Mouse (Mus musculus) left cerebral cortex, adult 8-10 months (tissue): Measurements from ENCODE around the gene Ethe1. TPM values are rescaled to one million over a fixed set of nuclear protein-coding genes. Genes with fewer than 3 reads are reported as not detected.

ENCODE experiments used
- DNase-seq, 2 experiments: peaks; one replicate each; pipeline ENCODE4 v3.0.0; 2022; ENCODE audit warnings: low spot score in 2 of 2
- total RNA-seq, 4 experiments: library from RNA; stranded (reverse); gene quantifications; 2 replicates each; pipeline ENCODE4 v1.2.4; 2022

Gene Ethe1
- total RNA-seq, result 10 to 100 TPM; 13.3 to 16.0 (median 15.1) TPM

GRCm38 (mm10) chr7:24587330-24588105, at the start of gene Ethe1, which contains the start of gene Zfp575:
Gene Ethe1, plus strand, starts transcription at chr7:24587543.
Gene Zfp575, minus strand, starts transcription at chr7:24587641.
- DNase-seq, result peak; percentile 70 to 79

DNA sequence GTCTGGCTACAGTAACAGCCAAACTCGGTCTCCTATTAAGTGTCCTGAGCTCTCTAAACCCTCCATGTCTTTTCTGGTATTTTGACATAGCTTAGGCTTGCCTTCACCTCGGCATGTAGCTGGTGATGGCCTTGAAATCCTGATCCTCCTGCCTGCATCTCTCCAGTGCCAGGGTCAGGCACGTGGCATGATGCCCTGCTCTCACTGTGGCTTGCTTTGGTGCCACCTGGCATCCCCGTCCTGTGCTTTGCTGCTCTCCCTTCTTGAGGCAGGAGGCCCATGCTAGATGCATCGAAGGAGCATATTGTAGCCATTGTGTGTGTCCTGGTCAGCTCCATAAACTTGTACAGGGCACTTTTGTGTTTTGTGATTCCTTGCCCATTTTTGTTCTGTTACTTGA, 49.8 kb upstream of the Ethe1 start:
- no peak for DNase-seq

DNA sequence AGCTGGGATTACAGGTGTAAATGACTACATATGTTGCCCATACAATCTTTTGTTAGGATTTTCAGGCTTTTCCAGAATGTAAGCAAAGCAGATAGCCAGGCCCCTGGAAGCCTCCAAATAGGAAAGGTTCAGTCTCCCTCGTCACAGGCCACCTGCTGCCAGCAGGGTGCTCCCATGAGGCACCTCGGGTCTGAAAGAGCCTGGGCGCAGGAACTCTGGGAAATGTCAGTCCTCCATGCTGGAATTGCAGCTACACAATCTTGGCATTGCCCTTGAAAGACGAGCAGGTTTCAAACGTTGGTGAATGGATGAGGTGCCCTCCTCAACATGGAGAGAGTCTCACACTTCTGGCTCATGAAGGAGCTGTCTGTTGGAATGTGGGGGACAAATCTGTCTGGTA, 49.2 kb upstream of the Ethe1 start:
- no peak for DNase-seq

GRCm38 (mm10) chr7:24538701-24539100, 48.6 kb upstream of the Ethe1 start:
- no peak for DNase-seq

- DNase-seq, result no peak
These were observed 47.7 kb upstream of the Ethe1 start for GRCm38 (mm10) chr7:24539686-24540085.

GRCm38 (mm10) chr7:24544506-24544905, 42.8 kb upstream of the Ethe1 start:
- no peak for DNase-seq

DNA sequence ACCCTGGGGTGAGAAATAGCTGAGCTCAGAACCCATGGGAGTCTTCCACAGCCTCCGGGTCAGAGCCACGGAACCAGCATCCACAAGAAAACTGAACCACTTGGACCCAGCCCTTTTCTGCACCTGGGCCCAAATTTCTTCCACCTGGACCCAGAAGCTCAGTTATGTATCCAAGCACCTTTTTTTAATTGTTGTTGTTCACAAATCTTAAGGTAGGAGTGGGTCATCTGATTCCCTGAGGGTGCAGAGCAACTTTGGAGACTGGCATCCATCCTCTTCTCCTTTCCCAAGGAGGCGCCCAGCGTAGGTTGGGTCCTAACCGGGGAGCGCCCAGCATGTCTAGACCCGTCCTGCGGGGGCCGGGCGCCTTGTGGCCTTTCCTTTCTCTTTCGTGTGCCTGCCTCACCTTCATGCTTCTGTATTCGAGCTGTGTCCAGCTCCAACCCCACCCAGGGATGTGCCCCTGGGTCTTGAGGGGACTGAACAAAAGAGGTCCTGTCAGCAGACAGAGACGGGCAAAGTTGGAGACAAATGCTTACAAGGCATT, 41.2 kb upstream of the Ethe1 start, which contains the start of the genes Pinlyp and Xrcc1:
Gene Pinlyp (minus strand): TSS at position 51 of the 547 bp plus-strand sequence.
Gene Xrcc1 (plus strand): TSS at position 222 of the 547 bp plus-strand sequence.
- no peak for DNase-seq

DNA sequence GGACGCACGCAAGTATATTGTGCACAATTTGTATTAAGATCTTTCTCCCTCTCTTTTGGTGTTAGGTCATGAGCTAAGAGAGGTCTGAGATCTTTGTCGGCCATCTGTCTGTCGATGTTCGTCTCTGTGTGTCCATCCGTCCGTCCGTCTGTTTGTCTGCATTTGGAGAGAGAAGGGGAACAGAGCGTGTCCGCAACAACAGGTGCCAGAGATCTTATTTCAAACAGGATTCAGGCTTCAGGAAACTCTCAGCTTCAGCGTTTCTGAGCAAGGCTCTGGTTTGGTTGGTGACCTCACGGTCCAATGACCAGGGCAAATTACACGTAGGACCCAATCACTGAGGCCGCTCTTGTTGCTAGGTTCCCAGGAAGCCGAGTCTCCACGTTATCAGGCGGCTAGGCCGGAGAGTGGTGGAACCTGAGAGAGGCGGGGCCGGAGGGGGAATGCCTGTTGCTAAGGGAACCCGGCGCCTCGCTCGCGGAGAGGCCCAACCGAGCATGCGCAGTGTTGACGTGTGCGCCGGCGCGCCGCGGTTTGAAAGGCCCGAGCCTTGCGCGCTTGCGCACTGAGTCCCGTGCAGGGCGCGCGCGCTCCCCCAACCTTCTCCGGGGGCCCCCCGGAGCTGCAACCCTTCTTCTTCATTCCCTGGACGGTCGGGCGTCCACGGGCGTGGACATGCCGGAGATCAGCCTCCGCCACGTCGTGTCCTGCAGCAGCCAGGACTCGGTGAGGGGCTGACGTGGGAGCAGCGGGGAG, 40.5 kb upstream of the Ethe1 start:
- DNase-seq, result peak; percentile 87 to 99

GRCm38 (mm10) chr7:24547534-24548036, 39.8 kb upstream of the Ethe1 start:
- no peak for DNase-seq

DNA sequence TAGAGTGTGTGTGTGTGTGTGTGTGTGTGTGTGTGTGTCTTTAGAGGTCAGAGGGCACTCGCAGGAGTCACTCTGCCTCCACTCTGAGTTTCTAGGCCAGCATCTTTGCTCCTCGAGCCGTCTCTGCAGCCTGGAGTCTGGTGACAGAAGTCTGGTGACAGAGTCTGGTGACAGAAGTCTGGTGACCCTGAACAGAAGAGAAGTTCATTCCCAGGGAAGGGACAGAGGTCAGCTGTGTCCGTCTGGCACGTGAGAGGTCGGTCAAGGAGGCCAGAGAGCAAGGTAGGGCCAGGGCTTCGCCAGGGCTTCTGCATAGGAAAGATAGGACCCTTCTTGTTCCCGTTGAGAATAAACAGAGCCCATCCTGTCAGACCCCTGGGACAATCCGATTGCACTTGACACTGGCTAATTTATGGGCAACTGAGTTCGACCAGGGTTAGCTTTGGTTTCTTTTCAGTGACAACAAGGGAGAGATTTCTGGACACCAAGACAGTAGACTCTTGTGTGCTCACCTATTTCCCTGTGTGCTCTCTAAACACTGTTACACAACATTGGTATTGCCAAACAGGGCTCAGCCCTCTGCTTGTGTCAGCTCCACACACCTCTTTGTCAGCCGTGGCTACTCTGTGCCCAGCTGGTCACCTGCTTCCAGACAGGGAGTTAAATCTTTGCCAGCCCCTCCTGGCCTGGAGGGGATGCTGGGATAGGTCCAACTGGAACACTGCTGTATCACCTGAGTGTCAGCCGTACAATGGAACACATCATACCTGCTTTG, 35.2 kb upstream of the Ethe1 start:
- DNase-seq, result no peak

GRCm38 (mm10) chr7:24555786-24556185, 31.6 kb upstream of the Ethe1 start:
- no peak for DNase-seq

- DNase-seq, result no peak
These were observed 25.9 kb upstream of the Ethe1 start for GRCm38 (mm10) chr7:24561450-24561849.

- no peak for DNase-seq
These were observed 24.0 kb upstream of the Ethe1 start for GRCm38 (mm10) chr7:24563191-24563836.

GRCm38 (mm10) chr7:24563837-24564206, 23.5 kb upstream of the Ethe1 start:
- no peak for DNase-seq

DNA sequence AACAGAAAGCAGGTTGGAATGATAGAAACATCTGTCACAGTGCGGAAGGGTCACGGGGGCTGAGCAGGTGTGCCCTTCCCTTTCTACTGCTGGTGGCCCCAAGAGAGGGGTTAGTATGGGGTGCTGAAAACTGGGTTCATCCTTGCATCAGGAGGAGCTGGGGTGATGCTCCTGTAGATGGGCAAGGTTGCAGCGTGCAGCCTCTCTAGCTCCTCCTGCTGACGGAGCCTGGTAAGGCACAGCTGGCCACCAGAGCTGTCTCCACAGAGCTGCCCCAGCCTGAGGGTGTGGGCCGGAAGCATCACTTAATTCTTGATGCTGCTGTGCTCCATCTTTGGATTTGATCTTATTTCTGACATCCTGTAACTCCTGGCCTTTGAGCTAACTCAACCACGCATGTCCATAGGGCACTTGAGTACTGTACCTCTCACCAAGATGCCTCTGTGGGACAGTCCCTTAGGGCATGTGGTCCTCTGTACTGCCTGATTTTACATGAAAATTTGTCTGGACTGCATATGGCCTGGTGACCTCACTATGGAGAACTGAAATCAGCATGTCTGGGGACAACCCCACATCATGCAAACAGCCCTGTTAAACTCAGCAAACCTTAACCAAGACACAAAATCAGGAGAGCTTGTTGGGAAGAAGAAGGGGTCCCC, 22.6 kb upstream of the Ethe1 start:
- peak in 1 of 2 experiments; percentile 42 for DNase-seq

- DNase-seq, result no peak
These were observed 21.7 kb upstream of the Ethe1 start for GRCm38 (mm10) chr7:24565627-24566026.

DNA sequence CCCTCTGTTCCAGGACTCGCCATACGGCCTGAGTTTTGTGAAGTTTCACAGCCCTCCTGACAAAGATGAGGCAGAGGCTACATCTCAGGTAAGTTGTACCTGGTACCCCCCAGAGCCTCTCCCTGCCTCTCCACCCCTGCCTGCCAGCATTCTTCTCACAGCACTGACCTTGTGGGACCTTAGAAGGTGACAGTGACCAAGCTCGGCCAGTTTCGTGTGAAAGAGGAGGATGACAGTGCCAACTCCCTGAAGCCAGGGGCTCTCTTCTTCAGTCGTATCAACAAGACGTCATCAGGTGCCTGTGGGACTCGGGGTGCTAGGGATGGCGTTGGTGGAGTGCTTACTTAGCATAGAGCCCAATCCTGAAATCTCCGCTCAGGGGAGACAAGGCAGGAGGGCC, 21.1 kb upstream of the Ethe1 start:
- DNase-seq, result no peak

GRCm38 (mm10) chr7:24568512-24568911, 18.8 kb upstream of the Ethe1 start:
- no peak for DNase-seq

DNA sequence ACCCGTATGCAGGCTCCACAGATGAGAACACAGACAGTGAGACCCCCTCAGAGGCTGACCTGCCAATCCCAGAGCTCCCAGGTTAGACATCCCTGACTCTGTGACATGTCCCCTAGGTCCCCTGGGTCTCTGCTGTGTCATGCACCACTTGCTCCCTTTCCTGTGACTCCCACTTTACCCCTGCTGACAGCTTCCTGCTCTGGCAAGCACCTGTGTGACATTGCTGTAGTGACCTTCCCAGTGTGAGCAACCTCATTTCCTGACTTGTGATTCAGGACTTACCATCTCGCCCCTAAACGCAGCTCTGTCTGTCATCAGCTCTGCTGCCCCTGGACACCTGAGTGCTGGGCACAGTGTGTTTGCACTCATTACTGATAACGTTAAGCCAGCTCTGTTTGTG, 16.3 kb upstream of the Ethe1 start:
- DNase-seq, result no peak

DNA sequence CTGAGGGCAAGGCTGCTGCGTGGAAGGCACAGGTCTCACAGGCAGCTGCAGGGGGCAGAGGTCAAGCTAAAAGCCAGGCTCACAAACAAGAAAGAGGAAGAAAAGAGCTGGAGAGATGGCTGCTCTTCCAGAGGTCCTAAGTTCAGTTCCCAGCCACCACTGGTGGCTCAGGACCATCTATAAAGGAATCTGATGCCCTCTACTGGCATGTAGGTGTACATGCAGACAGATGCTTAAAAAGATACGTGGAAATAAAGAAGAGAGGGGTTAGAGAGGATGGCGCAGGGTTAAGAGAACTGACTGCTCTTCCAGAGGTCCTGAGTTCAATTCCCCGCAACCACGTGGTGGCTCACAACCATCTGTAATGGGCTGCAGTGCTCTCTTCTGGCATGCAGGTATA, 14.9 kb upstream of the Ethe1 start:
- no peak for DNase-seq
